Mouse (Mus musculus) liver (tissue): ENCODE measurements around the gene Rhox1.
"Not testable (repeated sequence)": the region's sequence is repeated elsewhere in the genome, so short reads cannot be mapped to it uniquely, and the experiment has no call there.

Source experiments
- DNase-seq: peaks from one replicate; pipeline ENCODE4 v3.0.0-alpha.2; 2020; ENCODE audit warnings: mixed read lengths

Rhox1 gene

DNA sequence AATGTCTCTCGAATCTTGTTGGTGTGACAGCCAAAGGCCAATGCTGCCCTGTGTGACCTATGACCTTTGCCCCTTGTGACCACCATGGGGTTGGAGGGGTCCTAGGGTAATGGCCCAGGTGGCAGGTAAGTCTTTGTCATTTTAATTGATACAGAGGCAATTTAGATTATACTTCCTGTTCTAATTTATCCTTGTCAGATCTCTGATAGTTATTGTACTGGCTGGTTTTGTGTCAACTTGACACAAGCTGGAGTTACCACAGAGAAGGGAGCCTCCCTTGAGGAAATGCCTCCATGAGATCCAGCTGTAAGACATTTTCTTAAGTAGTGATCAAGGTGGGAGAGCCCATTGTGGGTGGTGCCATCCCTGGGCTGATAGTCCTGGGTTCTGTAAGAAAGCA lies at the start of gene Rhox1:
TSS of gene Rhox1 (minus strand) at position 101 of the 400 bp plus-strand sequence.
- DNase-seq, result not testable (repeated sequence)

DNA sequence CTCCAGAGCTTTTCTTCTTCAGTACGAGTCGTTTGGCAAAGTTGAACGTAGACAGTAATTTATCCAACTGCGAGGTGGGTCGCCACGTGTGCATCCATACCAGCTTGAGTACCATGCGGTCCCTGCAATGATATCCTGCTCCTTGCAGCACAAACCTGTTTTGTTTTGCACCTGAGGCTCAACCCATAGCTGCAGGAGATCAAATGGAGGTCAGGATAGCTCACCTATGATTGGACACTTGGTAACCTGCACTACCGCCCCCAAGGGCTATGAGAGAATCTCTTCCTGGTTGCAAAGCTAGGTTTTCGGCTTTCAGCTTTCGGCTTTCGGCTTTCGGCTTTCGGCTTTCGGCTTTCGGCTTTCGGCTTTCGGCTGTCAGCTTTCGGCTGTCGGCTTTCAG lies 43.0 kb upstream of the Rhox1 start, which contains the start of gene Rhox4a:
TSS of gene Rhox4a (plus strand) at position 301 of the 400 bp plus-strand sequence.
- DNase-seq, result not testable (repeated sequence)

GRCm38 (mm10) chrX:37249619-37250018 lies 27.6 kb upstream of the Rhox1 start, which contains the start of gene Rhox3a:
TSS of gene Rhox3a (plus strand) at chrX:37249919.
- DNase-seq, result not testable (repeated sequence)

DNA sequence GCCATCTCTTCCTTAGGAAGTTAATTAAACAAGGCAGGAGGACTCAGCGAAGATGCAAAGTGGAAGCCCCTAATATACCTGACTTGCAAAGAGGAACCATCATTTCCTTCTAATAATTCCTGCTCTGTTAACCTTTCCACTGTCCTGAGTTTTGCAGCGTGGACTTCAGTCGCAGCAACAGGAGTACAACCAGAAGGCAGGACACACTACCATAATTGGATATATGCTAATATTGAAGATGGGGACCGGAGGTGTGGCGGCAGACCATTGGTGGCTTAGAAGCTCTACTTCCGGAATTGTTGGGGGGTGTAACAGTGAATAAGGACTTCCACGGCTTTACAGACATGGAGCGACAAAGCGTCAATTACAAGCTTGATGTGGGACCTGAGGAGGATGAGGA lies 22.6 kb upstream of the Rhox1 start, which contains the start of gene Rhox2a:
TSS of gene Rhox2a (plus strand) at position 301 of the 400 bp plus-strand sequence.
- DNase-seq, result not testable (repeated sequence)

- DNase-seq, result no peak
These were observed 11.1 kb downstream of the Rhox1 start, which contains the start of gene Gm9 for GRCm38 (mm10) chrX:37210941-37211340. TSS of gene Gm9 (minus strand) at chrX:37211041.

DNA sequence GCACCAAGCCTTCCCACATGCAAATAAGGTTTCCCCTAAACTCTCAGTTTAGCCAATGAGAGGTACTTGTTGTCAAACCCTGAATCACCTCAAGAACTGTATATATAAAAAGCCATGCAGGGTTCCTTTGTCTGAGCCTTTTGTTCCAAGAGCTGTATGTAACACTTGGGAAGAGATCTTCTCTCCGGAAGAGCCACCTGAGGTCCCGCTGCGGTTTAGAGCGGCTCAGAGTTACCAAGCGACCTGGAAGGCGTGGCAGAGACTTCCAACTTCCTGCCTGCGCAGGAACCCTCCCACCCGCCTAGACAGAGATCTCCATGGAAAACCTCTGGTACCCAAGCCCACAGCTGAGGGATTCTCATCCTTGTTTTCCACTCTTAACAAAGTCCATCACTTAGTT lies 23.4 kb downstream of the Rhox1 start:
- DNase-seq, result no peak

DNA sequence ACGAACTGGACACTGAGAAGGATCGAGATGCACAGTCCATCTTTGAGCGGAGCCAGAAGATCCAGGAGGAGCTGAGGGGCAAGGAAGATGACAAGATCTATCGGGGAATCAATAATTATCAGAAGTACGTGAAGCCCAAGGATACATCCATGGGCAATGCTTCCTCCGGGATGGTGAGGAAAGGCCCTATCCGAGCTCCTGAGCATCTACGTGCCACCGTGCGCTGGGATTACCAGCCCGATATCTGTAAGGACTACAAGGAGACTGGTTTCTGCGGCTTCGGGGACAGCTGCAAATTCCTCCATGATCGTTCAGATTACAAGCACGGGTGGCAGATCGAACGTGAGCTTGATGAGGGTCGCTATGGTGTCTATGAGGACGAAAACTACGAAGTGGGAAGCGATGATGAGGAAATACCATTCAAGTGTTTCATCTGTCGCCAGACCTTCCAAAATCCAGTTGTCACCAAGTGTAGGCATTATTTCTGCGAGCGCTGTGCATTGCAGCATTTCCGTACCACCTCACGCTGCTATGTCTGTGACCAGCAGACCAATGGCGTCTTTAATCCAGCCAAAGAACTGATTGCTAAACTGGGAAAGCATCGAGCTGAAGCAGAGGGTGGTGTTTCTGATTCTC lies 30.2 kb downstream of the Rhox1 start:
- peak; percentile 7 for DNase-seq

- peak; percentile 86 for DNase-seq
These were observed 30.8 kb downstream of the Rhox1 start, which contains the start of the genes Ndufa1 and Rnf113a1 for GRCm38 (mm10) chrX:37191105-37191743. TSS of gene Ndufa1 (minus strand) at chrX:37191163. TSS of gene Rnf113a1 (plus strand) at chrX:37191245.

GRCm38 (mm10) chrX:37190755-37191104 lies 31.3 kb downstream of the Rhox1 start:
- DNase-seq, result no peak

GRCm38 (mm10) chrX:37184401-37184800 lies 37.7 kb downstream of the Rhox1 start:
- not testable (repeated sequence) for DNase-seq

DNA sequence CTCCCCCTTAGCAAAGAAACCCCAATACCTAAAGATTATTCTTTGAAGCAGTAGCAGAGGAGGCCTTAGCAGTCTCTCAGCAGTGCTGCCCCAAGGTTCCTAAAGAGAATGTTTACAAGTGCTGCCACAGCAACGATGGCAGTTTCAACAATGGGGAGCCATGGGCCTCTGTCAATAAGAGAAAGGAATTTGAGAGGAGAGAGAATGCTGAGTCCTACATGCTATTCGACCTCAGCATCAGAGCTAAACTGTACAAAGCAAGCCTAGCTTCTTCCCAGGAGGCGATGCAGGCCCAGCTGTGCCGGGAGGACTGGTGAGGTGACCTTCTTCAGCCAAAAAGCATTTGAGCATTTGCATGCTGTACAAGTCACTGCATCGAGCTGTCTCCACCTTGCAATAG lies 53.3 kb downstream of the Rhox1 start, which contains the start of gene Akap14:
TSS of gene Akap14 (minus strand) at position 101 of the 400 bp plus-strand sequence.
- DNase-seq, result no peak

- peak; percentile 37 for DNase-seq
These were observed 55.0 kb downstream of the Rhox1 start for GRCm38 (mm10) chrX:37167085-37167484.
